Mouse (Mus musculus) C2C12 (cell line): ENCODE results near the gene Txndc5.

ENCODE experiments used
- CEBPB ChIP-seq: IDR thresholded peaks from one replicate; pipeline ENCODE4 v1.6.1; 2011; ENCODE audit warnings: low read depth, mild to moderate bottlenecking, control low read depth, moderate library complexity
- CTCF ChIP-seq: IDR thresholded peaks from one replicate; pipeline ENCODE4 v1.5.1; 2011; ENCODE audit not compliant: control insufficient read depth, insufficient read depth, insufficient read length
- MYOD1 ChIP-seq: IDR thresholded peaks from one replicate; pipeline ENCODE4 v1.6.1; 2011; ENCODE audit warnings: low read depth; ENCODE audit not compliant: control insufficient read depth, insufficient read length
- USF1 ChIP-seq: IDR thresholded peaks from one replicate; pipeline ENCODE4 v1.6.1; 2011; ENCODE audit warnings: low read depth, mild to moderate bottlenecking, control low read depth, moderate library complexity

DNA sequence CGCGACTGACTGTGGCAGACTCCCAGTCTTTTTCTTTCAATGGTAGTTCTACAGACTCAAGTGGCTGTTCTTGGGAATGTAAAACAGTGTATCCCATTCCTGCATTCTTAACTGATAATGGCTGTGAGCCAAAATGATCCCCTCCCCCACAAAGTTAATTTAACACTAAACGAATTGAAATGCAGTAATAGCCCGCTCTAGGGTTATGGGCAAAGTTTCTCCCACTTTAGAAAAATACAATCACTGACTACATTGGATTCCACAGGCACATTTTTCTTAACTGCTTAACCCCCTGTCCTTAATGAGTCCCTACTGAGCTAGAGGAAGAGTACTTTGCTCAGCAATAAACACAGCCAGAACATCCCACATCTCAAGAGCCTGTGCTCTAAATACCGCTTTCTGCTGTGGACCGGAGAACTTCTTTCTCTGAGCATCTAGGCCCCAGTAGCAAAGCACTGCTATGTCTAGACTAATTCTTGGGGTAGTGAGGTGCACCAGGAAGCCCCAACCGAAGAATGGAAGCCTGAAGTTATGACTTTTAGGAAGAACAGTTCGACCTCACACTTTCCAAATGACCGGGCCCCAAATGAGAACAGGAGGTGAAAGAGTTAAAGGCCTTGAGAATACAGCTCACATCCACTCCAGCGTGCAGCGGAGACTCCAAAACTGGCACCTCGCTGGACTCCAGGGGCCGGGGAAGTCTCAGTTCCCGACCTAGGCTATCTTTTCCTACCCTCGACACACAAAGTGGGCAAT is 1.4 kb downstream of the Txndc5 start:
- TF ChIP-seq USF1 (no peak), CTCF (no peak), MYOD1 (no peak), CEBPB (no peak)
